Mouse (Mus musculus): ENCODE data around the gene Olfr514. TPM values are rescaled to one million over a fixed set of nuclear protein-coding genes. Genes with fewer than 3 reads are reported as not detected.
A peak's percentile ranks its signal among the peaks of the same experiment; 100 is the strongest.
"Not testable (repeated sequence)": the region's sequence is repeated elsewhere in the genome, so short reads cannot be mapped to it uniquely, and the experiment has no call there.

The Olfr514 gene
- polyA plus RNA-seq (2015; fragmentation: Nextera tagmentation; extraction: Ambion mirVana): not detected in 2 replicates

- Histone ChIP-seq H3K36me3 (ENCODE audit: poor library complexity, severe bottlenecking) (no peaks in the 10 kb centered on the region), H3K4me1 (no peaks in the 10 kb centered on the region), H3K9ac (no peak within 1 kb of the TSS), H3K4me3 (no peak within 1 kb of the TSS), H3K27ac (no peak within 1 kb of the TSS), H3K4me2 (no peak within 1 kb of the TSS), H3K9me3 (replicated peaks) (no peaks in the 10 kb centered on the region), H3K27me3 (no peaks in the 10 kb centered on the region)
- ATAC-seq: no peak
These were observed at the start of gene Olfr514 for GRCm38 (mm10) chr7:108825897-108826296. Olfr514 (minus strand) TSS chr7:108825997.

GRCm38 (mm10) chr7:108872279-108872678 is 46.5 kb upstream of the Olfr514 start, which contains the start of gene Olfr517:
Olfr517 (minus strand) TSS chr7:108872379.
- ATAC-seq: no peak
- H3K4me2 ChIP-seq: no peak within 1 kb of the TSS
- 66% methylated on average over 2 of the region's 2 CpGs for WGBS
- H3K36me3 ChIP-seq (ENCODE audit: poor library complexity, severe bottlenecking): no peaks in the 10 kb centered on the region
- no peaks in the 10 kb centered on the region for H3K4me1 ChIP-seq
- no peak within 1 kb of the TSS for H3K9ac ChIP-seq
- H3K27me3 ChIP-seq: no peaks in the 10 kb centered on the region
- H3K4me3 ChIP-seq: no peak within 1 kb of the TSS
- H3K27ac ChIP-seq: no peak within 1 kb of the TSS
- no peaks in the 10 kb centered on the region for H3K9me3 ChIP-seq (replicated peaks)

- no peak within 1 kb of the TSS for H3K4me3 ChIP-seq
- H3K4me1 ChIP-seq: no peaks in the 10 kb centered on the region
- ATAC-seq: no peak
- no peaks in the 10 kb centered on the region for H3K9me3 ChIP-seq (replicated peaks)
- H3K27me3 ChIP-seq: no peaks in the 10 kb centered on the region
- 89% methylated on average over 2 of the region's 2 CpGs for WGBS
- H3K9ac ChIP-seq: no peak within 1 kb of the TSS
- H3K27ac ChIP-seq: no peak within 1 kb of the TSS
- no peak within 1 kb of the TSS for H3K4me2 ChIP-seq
- H3K36me3 ChIP-seq (ENCODE audit: poor library complexity, severe bottlenecking): no peaks in the 10 kb centered on the region
These were observed 24.6 kb upstream of the Olfr514 start, which contains the start of gene Olfr516 for GRCm38 (mm10) chr7:108850429-108850828. Olfr516 (minus strand) TSS chr7:108850529.

GRCm38 (mm10) chr7:108814593-108815215 is 11.1 kb downstream of the Olfr514 start:
- not testable (repeated sequence) for H3K9ac ChIP-seq; H3K27me3 ChIP-seq; H3K27ac ChIP-seq; H3K4me3 ChIP-seq; H3K4me1 ChIP-seq; H3K4me2 ChIP-seq; H3K36me3 ChIP-seq (ENCODE audit: poor library complexity, severe bottlenecking); H3K9me3 ChIP-seq (replicated peaks)
- ATAC-seq: peak; percentile 79
- whole genome bisulfite sequencing: 48% methylated on average over 5 of the region's 5 CpGs

GRCm38 (mm10) chr7:108797205-108797933 is 28.4 kb downstream of the Olfr514 start:
- WGBS: 57% methylated on average over 1 of the region's 1 CpGs
- Histone ChIP-seq H3K36me3 (ENCODE audit: poor library complexity, severe bottlenecking) (no peaks in the 10 kb centered on the region), H3K9me3 (replicated peaks) (no peaks in the 10 kb centered on the region), H3K4me1 (no peaks in the 10 kb centered on the region), H3K4me2 (no peak overlapping the region), H3K9ac (no peak overlapping the region), H3K4me3 (no peak overlapping the region), H3K27me3 (no peaks in the 10 kb centered on the region), H3K27ac (no peak overlapping the region)
- ATAC-seq: no peak

Other genes starting within 250 kb of the Olfr514 start
- gene Olfr506, start 215.2 kb downstream of the Olfr514 start, polyA plus RNA-seq (2015; fragmentation: Nextera tagmentation; extraction: Ambion mirVana): not detected in 2 replicates
- gene Olfr507, start 204.2 kb downstream of the Olfr514 start, polyA plus RNA-seq (2015; fragmentation: Nextera tagmentation; extraction: Ambion mirVana): not detected in 2 replicates
- not detected in 2 replicates for gene Olfr508, start 196.0 kb downstream of the Olfr514 start, polyA plus RNA-seq (2015; fragmentation: Nextera tagmentation; extraction: Ambion mirVana)
- not detected in 2 replicates for gene Olfr509, start 174.1 kb downstream of the Olfr514 start, polyA plus RNA-seq (2015; fragmentation: Nextera tagmentation; extraction: Ambion mirVana)
- gene Olfr510, start 159.6 kb downstream of the Olfr514 start, polyA plus RNA-seq (2015; fragmentation: Nextera tagmentation; extraction: Ambion mirVana): not detected in 2 replicates
- not detected in 2 replicates for gene Olfr512, start 112.7 kb downstream of the Olfr514 start, polyA plus RNA-seq (2015; fragmentation: Nextera tagmentation; extraction: Ambion mirVana)
- not detected in 2 replicates for gene Olfr513, start 75.0 kb downstream of the Olfr514 start, polyA plus RNA-seq (2015; fragmentation: Nextera tagmentation; extraction: Ambion mirVana)
- gene Olfr516, start 24.5 kb upstream of the Olfr514 start, polyA plus RNA-seq (2015; fragmentation: Nextera tagmentation; extraction: Ambion mirVana): not detected in 2 replicates
- not detected in 2 replicates for gene Olfr517, start 46.4 kb upstream of the Olfr514 start, polyA plus RNA-seq (2015; fragmentation: Nextera tagmentation; extraction: Ambion mirVana)
- gene Olfr518, start 59.0 kb upstream of the Olfr514 start, polyA plus RNA-seq (2015; fragmentation: Nextera tagmentation; extraction: Ambion mirVana): not detected in 2 replicates
- gene Olfr519, start 68.4 kb upstream of the Olfr514 start, polyA plus RNA-seq (2015; fragmentation: Nextera tagmentation; extraction: Ambion mirVana): not detected in 2 replicates
- 0.05 TPM in 1 of 2 replicates, not detected in the other for gene Nlrp10, start 104.2 kb upstream of the Olfr514 start, polyA plus RNA-seq (2015; fragmentation: Nextera tagmentation; extraction: Ambion mirVana)
- gene Eif3f, start 108.4 kb upstream of the Olfr514 start, polyA plus RNA-seq (2015; fragmentation: Nextera tagmentation; extraction: Ambion mirVana): 84.0 and 84.5 TPM in 2 replicates
- 27.1 and 31.5 TPM in 2 replicates for gene Tub, start 124.3 kb upstream of the Olfr514 start, polyA plus RNA-seq (2015; fragmentation: Nextera tagmentation; extraction: Ambion mirVana)

Measured in forebrain, embryonic 13.5 days (tissue).